Mouse (Mus musculus) ES-Bruce4 (cell line): ENCODE measurements around the gene Nelfb.

Experiments
- CTCF ChIP-seq: IDR thresholded peaks from one replicate; pipeline ENCODE4 v1.8.1; 2011; ENCODE audit warnings: low read depth, low read length
- POLR2A ChIP-seq: IDR thresholded peaks from one replicate; pipeline ENCODE4 v1.8.1; 2011; ENCODE audit warnings: low read length; ENCODE audit not compliant: insufficient read depth

DNA sequence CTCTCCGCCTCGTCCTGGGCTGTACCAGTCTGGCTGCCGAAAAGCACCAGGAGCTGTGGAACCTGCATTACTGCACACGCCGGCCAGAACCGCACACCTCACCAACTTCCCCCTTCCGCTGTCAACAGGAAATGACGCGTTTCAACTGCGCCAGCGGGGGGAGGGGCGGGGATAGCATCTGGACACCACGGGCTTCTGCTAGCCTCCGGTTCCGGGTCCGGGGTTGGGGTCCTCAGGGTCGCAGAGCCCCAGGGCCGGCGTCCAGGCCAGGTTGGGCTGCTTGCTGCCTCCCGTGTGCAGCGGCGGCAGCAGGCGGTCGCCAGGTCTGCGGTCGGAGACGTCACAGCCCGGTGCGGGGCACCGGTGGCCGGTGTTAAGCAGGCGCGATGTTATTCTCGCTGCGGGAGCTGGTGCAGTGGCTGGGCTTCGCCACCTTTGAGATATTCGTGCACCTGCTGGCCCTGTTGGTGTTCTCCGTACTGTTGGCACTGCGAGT, 44.0 kb upstream of the Nelfb start, which contains the start of gene Tmem203:
- TF ChIP-seq CTCF (no peak), POLR2A (peak; percentile 66)
